Mouse (Mus musculus): ENCODE data around the gene Calm2. TPM values are rescaled to one million over a fixed set of nuclear protein-coding genes. Genes with fewer than 3 reads are reported as not detected.

Calm2 gene
- polyA plus RNA-seq (2012; rRNA removed) = 68.5 and 101 TPM in 2 replicates

GRCm38 (mm10) chr17:87446767-87447611, at the start of gene Calm2:
Gene Calm2 (minus strand): TSS chr17:87446935.
- no peak for DNase-seq (ENCODE audit: low read depth)

- no peak for DNase-seq (ENCODE audit: low read depth)
Measured at GRCm38 (mm10) chr17:87495504-87495903, 48.8 kb upstream of the Calm2 start.

- DNase-seq (ENCODE audit: low read depth) = no peak
Measured at GRCm38 (mm10) chr17:87494310-87494709, 47.6 kb upstream of the Calm2 start.

GRCm38 (mm10) chr17:87492286-87492685, 45.6 kb upstream of the Calm2 start:
- DNase-seq (ENCODE audit: low read depth) = no peak

- no peak for DNase-seq (ENCODE audit: low read depth)
Measured at GRCm38 (mm10) chr17:87490295-87490694, 43.6 kb upstream of the Calm2 start.

- no peak for DNase-seq (ENCODE audit: low read depth)
Measured at GRCm38 (mm10) chr17:87485751-87486150, 39.0 kb upstream of the Calm2 start.

- DNase-seq (ENCODE audit: low read depth) = no peak
Measured at GRCm38 (mm10) chr17:87482867-87483266, 36.1 kb upstream of the Calm2 start.

GRCm38 (mm10) chr17:87478569-87478968, 31.8 kb upstream of the Calm2 start:
- no peak for DNase-seq (ENCODE audit: low read depth)

GRCm38 (mm10) chr17:87477611-87478010, 30.9 kb upstream of the Calm2 start:
- no peak for DNase-seq (ENCODE audit: low read depth)

- DNase-seq (ENCODE audit: low read depth) = no peak
Measured at GRCm38 (mm10) chr17:87475356-87475755, 28.6 kb upstream of the Calm2 start.

- DNase-seq (ENCODE audit: low read depth) = no peak
Measured at GRCm38 (mm10) chr17:87474501-87474795, 27.7 kb upstream of the Calm2 start.

GRCm38 (mm10) chr17:87473736-87474500, 27.2 kb upstream of the Calm2 start:
- no peak for DNase-seq (ENCODE audit: low read depth)

- DNase-seq (ENCODE audit: low read depth) = no peak
Measured at GRCm38 (mm10) chr17:87473441-87473735, 26.7 kb upstream of the Calm2 start.

GRCm38 (mm10) chr17:87472879-87473278, 26.1 kb upstream of the Calm2 start:
- DNase-seq (ENCODE audit: low read depth) = no peak

- DNase-seq (ENCODE audit: low read depth) = no peak
Measured at GRCm38 (mm10) chr17:87471661-87472060, 24.9 kb upstream of the Calm2 start.

- DNase-seq (ENCODE audit: low read depth) = no peak
Measured at GRCm38 (mm10) chr17:87470797-87471196, 24.1 kb upstream of the Calm2 start.

- DNase-seq (ENCODE audit: low read depth) = no peak
Measured at GRCm38 (mm10) chr17:87470282-87470681, 23.5 kb upstream of the Calm2 start.

- DNase-seq (ENCODE audit: low read depth) = no peak
Measured at GRCm38 (mm10) chr17:87469428-87469827, 22.7 kb upstream of the Calm2 start.

GRCm38 (mm10) chr17:87468616-87469015, 21.9 kb upstream of the Calm2 start:
- DNase-seq (ENCODE audit: low read depth) = no peak

GRCm38 (mm10) chr17:87461499-87461896, 14.8 kb upstream of the Calm2 start:
- DNase-seq (ENCODE audit: low read depth) = no peak

- DNase-seq (ENCODE audit: low read depth) = no peak
Measured at GRCm38 (mm10) chr17:87460669-87461498, 14.1 kb upstream of the Calm2 start.
